Mouse (Mus musculus): Measurements from ENCODE around the gene Cnot4. TPM values are rescaled to one million over a fixed set of nuclear protein-coding genes. Genes with fewer than 3 reads are reported as not detected.

Gene Cnot4
- 41.4 TPM for total RNA-seq (2023)

DNA sequence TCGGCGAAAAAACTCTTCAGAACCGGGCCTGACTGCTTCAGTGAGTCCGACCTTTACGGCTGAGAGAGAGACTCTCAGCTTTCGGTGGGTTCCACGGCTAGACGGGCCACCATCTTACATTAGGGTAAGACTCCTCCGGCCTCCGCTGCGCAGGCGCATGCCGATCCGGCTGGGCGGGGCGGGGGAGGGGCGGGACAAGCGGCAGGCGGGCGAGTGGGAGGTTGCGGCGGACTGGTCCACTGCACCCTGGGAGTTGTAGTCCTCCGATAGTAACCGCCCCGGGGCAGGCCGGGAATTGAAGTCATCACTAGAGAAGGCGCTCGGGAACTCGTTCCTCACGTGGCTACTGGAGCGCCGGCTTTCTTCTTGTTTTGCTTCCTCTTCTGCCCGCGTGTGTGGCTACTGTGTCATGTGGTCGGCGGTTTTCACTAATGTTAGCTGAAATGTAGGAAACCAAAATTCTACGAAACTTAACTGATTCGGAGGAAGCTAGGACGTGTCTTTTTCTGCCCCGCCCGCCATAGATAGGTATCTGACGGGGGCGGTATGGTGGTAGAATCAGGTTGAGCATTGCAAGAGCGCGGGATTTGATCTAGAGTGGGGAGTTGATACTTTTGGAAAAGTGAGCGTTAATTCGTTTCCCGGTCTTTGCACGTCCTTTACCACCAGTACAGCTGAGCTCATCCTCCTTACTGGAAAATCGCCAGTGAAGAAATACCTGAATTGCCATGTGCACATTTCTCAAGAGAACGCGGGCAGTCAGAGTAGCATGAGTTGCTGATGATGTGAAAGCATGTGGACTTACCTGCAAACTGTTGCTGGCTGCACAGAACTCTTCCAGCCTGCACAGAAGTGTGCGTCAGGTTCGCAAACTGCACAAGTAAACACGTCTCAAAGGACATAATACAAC, at the start of gene Cnot4:
TSS of gene Cnot4 (minus strand) at position 146 of the 910 bp plus-strand sequence.

DNA sequence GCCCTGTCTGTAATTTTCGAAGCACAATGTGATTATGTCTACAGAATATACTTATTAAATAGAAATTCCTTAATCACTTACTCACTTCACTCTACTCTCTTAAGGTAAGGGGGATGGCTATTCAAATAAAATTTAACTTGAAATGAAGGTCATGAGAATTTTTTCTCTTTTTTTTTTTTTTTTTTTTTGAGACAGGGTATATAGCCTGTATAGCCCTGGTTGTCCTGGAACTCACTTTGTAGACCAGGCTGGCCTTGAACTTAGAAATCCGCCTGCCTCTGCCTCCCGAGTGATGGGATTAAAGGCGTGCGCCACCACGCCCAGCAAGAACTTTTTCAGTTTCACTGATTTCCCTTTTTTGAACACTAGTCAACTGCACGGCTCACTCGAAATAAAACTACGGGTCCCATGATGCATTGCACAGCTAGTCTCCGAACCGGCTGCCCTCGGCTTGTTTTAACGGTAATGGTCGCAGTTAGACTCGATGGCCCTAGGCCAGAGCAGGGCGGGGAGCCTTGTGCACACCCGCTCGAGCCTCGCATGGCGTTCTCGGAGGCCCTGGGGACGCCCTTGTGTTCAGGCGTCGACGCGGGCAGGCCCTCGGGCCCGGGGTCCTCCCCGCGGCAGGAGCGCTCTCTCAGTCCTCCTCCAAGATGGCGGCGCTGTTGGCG, 43.6 kb upstream of the Cnot4 start, which contains the start of gene Nup205:
TSS of gene Nup205 (plus strand) at position 443 of the 671 bp plus-strand sequence.

DNA sequence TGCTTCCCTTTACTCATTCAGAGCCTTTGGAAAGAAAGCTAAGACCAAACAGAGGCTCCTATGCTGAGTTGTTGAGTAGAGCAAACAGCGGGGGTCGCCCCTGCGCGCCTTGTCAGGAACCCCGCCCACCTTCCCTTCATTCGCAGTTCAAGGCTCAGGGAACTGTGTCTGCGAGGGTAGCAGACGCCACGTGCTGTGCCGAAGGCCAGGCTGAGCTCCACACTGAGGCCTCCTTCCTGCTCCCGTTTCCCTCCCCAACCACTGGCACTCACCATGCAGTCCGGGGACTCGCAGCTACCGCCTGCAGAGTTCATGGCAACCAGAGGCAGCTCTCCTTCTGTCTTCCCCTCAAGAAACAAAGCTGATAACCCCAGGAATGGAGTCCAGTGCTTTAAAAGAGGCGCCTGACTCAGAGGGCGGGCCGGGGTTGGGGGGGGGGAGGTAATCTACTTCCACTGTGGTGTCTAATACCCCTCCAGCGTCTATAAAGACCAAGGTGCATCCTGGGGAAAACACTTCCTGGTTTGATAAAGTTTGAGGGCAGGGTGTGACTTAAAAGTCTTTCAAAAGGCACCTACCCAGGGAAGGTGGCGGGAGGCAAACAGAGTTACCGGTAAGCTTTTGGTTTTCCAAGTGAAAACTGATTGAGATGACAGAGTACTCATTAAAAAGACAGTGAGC, 145.3 kb downstream of the Cnot4 start, which contains the start of gene Slc23a4:
TSS of gene Slc23a4 (minus strand) at position 324 of the 681 bp plus-strand sequence.

Other genes with a start within 250 kb of the Cnot4 start
- 51.2 TPM for gene Wdr91, start 222.8 kb downstream of the Cnot4 start, total RNA-seq (2023)
- not detected for gene Stra8, start 213.6 kb downstream of the Cnot4 start, total RNA-seq (2023)
- 0.53 TPM for gene Slc23a4, start 145.3 kb downstream of the Cnot4 start, total RNA-seq (2023)
- gene Nup205, start 43.7 kb upstream of the Cnot4 start, total RNA-seq (2023) = 57.4 TPM
- not detected for gene Slc13a4, start 174.4 kb upstream of the Cnot4 start, total RNA-seq (2023)
- not detected for gene Fam180a, start 192.4 kb upstream of the Cnot4 start, total RNA-seq (2023)

Data from CD4-positive naive resting alpha-beta T cell, adult 76 days (primary cell).